Mouse (Mus musculus): ENCODE results near the gene Col4a2. TPM values are rescaled to one million over a fixed set of nuclear protein-coding genes. Genes with fewer than 3 reads are reported as not detected.

The Col4a2 gene
- polyA plus RNA-seq, 1 experiment from 2014 or later, result 33.8 TPM

DNA sequence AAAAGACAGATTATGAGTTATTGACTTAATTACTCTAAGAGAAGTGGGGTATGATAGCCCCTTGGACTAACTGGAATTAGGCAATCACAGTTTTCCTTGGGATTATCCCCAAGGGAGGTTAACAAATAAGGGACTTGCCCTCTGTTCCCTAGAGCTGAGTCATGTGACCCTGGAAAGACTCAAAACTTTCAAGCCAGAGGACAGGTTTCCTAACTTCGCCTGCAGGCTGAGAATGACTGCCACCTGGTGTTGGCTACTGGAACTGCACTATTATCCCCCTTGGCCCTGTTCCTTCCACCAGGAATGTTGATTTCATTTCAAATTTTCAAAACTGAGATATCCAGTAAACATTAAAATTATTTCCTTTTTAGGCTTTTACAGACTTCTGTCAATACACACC, 80.1 kb downstream of the Col4a2 start:
- ATAC-seq, result no peak
- 0 out of 2 replicates have a peak overlapping the region, but pooled peaks have one; percentile 34 for H3K27ac ChIP-seq (ENCODE audit: low read length)
- H3K4me2 ChIP-seq (ENCODE audit: low read length), result no peak overlapping the region
- H3K9ac ChIP-seq (ENCODE audit: low read depth, low read length), result no peak overlapping the region
- no peaks in the 10 kb centered on the region; the same call in 1 of the 2 replicates for H3K4me1 ChIP-seq (ENCODE audit: control insufficient read depth, insufficient read depth, low read length)
- H3K9me3 ChIP-seq (replicated peaks; ENCODE audit: control insufficient read depth, low read length, poor library complexity, severe bottlenecking), result no peaks in the 10 kb centered on the region
- H3K36me3 ChIP-seq (ENCODE audit: control insufficient read depth, insufficient read depth, low read length), result no peaks in the 10 kb centered on the region
- no peak overlapping the region for H3K4me3 ChIP-seq (ENCODE audit: low read depth, low read length)
- no peaks in the 10 kb centered on the region for H3K27me3 ChIP-seq (ENCODE audit: control insufficient read depth, insufficient read depth, low read depth, low read length)
- WGBS, result 9% methylated on average over 1 of the region's 1 CpGs

DNA sequence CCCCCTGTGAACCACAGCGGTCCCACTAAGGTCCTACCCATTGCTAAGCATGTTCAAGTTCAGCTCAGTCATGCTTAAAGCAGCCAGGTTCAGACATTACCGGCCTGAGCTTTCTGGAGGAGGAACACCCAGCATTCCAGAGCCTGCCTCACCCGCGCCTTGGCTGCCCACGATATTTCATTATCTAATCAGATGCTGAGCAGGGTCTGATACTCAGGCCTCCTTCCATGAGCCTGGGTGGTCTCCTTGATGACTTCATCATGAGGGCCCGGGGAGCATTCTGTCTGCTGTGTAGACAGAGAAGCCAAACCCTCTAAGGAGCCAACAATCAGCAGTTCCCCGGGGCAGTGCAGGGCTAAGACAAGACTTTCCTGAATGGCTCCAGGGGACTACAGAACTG, 80.6 kb downstream of the Col4a2 start:
- 49% methylated on average over 7 of the region's 7 CpGs for WGBS
- no peak overlapping the region for H3K4me3 ChIP-seq (ENCODE audit: low read depth, low read length)
- 0 out of 2 replicates have a peak overlapping the region, but pooled peaks have one; percentile 34 for H3K27ac ChIP-seq (ENCODE audit: low read length)
- no peaks in the 10 kb centered on the region for H3K36me3 ChIP-seq (ENCODE audit: control insufficient read depth, insufficient read depth, low read length)
- H3K4me1 ChIP-seq (ENCODE audit: control insufficient read depth, insufficient read depth, low read length), result no peaks in the 10 kb centered on the region; the same call in 1 of the 2 replicates
- no peak overlapping the region for H3K9ac ChIP-seq (ENCODE audit: low read depth, low read length)
- H3K9me3 ChIP-seq (replicated peaks; ENCODE audit: control insufficient read depth, low read length, poor library complexity, severe bottlenecking), result no peaks in the 10 kb centered on the region
- H3K27me3 ChIP-seq (ENCODE audit: control insufficient read depth, insufficient read depth, low read depth, low read length), result no peaks in the 10 kb centered on the region
- ATAC-seq, result no peak; the same call in 1 of the 2 replicates
- H3K4me2 ChIP-seq (ENCODE audit: low read length), result no peak overlapping the region

DNA sequence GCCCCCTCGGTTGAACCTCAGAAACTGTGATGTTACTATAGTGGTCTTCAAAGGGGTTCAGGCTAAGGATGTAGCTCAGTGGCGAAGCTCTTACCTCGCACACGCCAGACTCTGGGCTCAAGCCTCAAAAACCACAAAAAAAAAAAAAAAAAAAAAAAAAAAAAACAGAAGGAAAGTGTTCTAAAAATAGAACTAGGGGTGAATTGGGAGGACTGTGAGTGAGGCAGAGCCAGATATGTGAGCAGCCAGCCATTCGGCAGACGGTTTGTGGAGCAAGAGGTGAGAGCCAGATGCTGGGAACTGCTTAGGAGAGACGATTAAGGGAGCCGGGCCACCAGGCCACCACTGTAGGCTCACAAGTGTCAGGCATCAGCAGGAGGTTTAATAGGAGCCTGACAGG, 81.0 kb downstream of the Col4a2 start:
- H3K4me3 ChIP-seq (ENCODE audit: low read depth, low read length), result no peak overlapping the region
- no peak for ATAC-seq
- H3K36me3 ChIP-seq (ENCODE audit: control insufficient read depth, insufficient read depth, low read length), result no peaks in the 10 kb centered on the region
- 55% methylated on average over 8 of the region's 8 CpGs for WGBS
- H3K4me1 ChIP-seq (ENCODE audit: control insufficient read depth, insufficient read depth, low read length), result no peaks in the 10 kb centered on the region; the same call in 1 of the 2 replicates
- no peak overlapping the region for H3K4me2 ChIP-seq (ENCODE audit: low read length)
- no peak overlapping the region for H3K9ac ChIP-seq (ENCODE audit: low read depth, low read length)
- no peak overlapping the region for H3K27ac ChIP-seq (ENCODE audit: low read length)
- no peaks in the 10 kb centered on the region for H3K9me3 ChIP-seq (replicated peaks; ENCODE audit: control insufficient read depth, low read length, poor library complexity, severe bottlenecking)
- H3K27me3 ChIP-seq (ENCODE audit: control insufficient read depth, insufficient read depth, low read depth, low read length), result no peaks in the 10 kb centered on the region

DNA sequence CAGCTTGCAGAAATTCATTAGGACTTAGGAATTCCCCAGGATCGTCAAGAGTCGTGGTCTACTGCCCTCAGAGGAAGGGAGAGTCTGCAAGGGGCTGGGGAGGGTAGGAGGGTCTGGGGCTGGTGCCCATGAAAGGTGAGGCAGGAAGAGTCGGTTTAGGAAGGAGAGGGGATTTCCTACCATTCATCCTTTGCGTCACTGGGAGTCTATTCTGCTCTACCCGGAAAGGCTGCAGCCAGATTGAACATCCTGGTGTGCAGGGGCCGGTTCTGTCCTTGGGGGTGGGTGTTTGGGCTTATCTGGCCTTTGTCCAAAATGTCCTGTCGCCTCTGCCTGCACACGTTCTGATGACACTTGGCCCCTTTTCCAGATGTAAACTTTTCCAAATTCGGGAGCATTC, 82.2 kb downstream of the Col4a2 start:
- Histone ChIP-seq H3K9ac (ENCODE audit: low read depth, low read length) (no peak overlapping the region), H3K4me3 (ENCODE audit: low read depth, low read length) (no peak overlapping the region), H3K27ac (ENCODE audit: low read length) (no peak overlapping the region), H3K27me3 (ENCODE audit: control insufficient read depth, insufficient read depth, low read depth, low read length) (no peaks in the 10 kb centered on the region), H3K4me1 (ENCODE audit: control insufficient read depth, insufficient read depth, low read length) (no peaks in the 10 kb centered on the region; the same call in 1 of the 2 replicates), H3K9me3 (replicated peaks; ENCODE audit: control insufficient read depth, low read length, poor library complexity, severe bottlenecking) (no peaks in the 10 kb centered on the region), H3K4me2 (ENCODE audit: low read length) (no peak overlapping the region), H3K36me3 (ENCODE audit: control insufficient read depth, insufficient read depth, low read length) (no peaks in the 10 kb centered on the region)
- no peak for ATAC-seq
- 62% methylated on average over 9 of the region's 9 CpGs for WGBS

DNA sequence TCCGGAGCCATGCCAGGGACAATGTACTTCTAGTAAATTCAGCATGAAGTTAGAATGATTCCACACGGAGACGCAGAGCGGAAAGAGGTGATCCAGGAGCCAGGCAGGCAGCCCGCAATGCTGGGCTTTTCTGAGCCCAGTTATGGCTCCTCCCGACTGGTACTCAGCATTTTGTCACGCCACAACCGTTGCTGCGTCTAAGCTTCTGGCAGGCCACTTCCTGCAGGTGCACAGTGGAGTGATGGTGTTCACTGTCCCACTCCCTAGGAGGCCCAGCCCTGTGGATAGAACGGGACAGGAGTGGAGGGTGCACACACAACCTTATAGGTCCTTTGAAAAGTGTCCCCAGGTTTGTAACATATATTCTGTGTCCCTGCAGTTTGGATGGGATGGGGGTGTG, 83.0 kb downstream of the Col4a2 start:
- Histone ChIP-seq H3K36me3 (ENCODE audit: control insufficient read depth, insufficient read depth, low read length) (no peaks in the 10 kb centered on the region), H3K9ac (ENCODE audit: low read depth, low read length) (no peak overlapping the region), H3K4me3 (ENCODE audit: low read depth, low read length) (no peak overlapping the region), H3K27ac (ENCODE audit: low read length) (no peak overlapping the region), H3K9me3 (replicated peaks; ENCODE audit: control insufficient read depth, low read length, poor library complexity, severe bottlenecking) (no peaks in the 10 kb centered on the region), H3K4me2 (ENCODE audit: low read length) (no peak overlapping the region), H3K4me1 (ENCODE audit: control insufficient read depth, insufficient read depth, low read length) (no peaks in the 10 kb centered on the region; the same call in 1 of the 2 replicates), H3K27me3 (ENCODE audit: control insufficient read depth, insufficient read depth, low read depth, low read length) (no peaks in the 10 kb centered on the region)
- WGBS, result 84% methylated on average over 10 of the region's 10 CpGs
- ATAC-seq, result no peak

DNA sequence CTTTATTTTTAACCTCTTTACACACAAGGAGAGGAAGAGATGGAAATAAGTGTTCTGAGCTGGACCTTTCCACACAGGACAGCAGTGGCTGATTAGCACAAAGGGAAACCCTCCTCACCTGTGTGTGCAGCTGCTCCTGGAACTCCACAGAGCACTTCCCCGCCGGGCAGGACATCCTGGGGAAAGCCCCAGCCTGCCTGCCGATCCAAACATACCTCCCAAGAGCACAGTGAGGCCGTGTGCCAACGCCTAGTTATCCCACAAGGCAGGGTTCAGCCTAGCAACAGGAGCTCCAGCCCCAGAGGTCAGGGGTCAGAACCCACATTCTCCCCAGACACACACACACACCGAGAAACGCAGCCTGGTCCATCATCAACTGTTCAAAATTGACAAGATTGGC, 83.5 kb downstream of the Col4a2 start:
- Histone ChIP-seq H3K9me3 (replicated peaks; ENCODE audit: control insufficient read depth, low read length, poor library complexity, severe bottlenecking) (no peaks in the 10 kb centered on the region), H3K9ac (ENCODE audit: low read depth, low read length) (no peak overlapping the region), H3K4me2 (ENCODE audit: low read length) (no peak overlapping the region), H3K4me1 (ENCODE audit: control insufficient read depth, insufficient read depth, low read length) (no peaks in the 10 kb centered on the region; the same call in 1 of the 2 replicates), H3K27me3 (ENCODE audit: control insufficient read depth, insufficient read depth, low read depth, low read length) (no peaks in the 10 kb centered on the region), H3K27ac (ENCODE audit: low read length) (no peak overlapping the region), H3K36me3 (ENCODE audit: control insufficient read depth, insufficient read depth, low read length) (no peaks in the 10 kb centered on the region), H3K4me3 (ENCODE audit: low read depth, low read length) (no peak overlapping the region)
- ATAC-seq, result no peak
- WGBS, result 71% methylated on average over 7 of the region's 7 CpGs

DNA sequence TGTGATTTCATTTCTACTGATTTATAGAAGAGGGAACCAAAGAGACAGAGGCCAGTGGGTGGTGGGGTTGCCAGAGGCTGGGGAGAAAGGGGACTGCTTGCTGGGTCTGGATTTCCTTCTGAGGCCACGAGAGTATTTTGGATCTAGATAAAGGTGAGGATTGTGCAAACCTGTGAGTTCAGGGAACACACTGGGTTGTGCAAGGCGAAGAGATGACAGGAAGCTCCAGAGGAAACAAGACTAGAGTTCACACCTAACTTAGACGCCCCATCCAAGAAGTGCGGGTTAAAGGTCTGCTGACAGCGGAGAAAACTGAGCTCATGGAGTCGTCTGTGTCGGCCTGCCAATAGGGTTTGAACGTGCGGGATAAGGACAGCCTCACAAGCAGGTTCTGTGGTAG, 84.5 kb downstream of the Col4a2 start:
- Histone ChIP-seq H3K4me3 (ENCODE audit: low read depth, low read length) (no peak overlapping the region), H3K4me2 (ENCODE audit: low read length) (no peak overlapping the region), H3K36me3 (ENCODE audit: control insufficient read depth, insufficient read depth, low read length) (no peaks in the 10 kb centered on the region), H3K27ac (ENCODE audit: low read length) (no peak overlapping the region), H3K4me1 (ENCODE audit: control insufficient read depth, insufficient read depth, low read length) (no peaks in the 10 kb centered on the region; the same call in 1 of the 2 replicates), H3K9me3 (replicated peaks; ENCODE audit: control insufficient read depth, low read length, poor library complexity, severe bottlenecking) (no peaks in the 10 kb centered on the region), H3K27me3 (ENCODE audit: control insufficient read depth, insufficient read depth, low read depth, low read length) (no peaks in the 10 kb centered on the region), H3K9ac (ENCODE audit: low read depth, low read length) (no peak overlapping the region)
- no peak for ATAC-seq
- WGBS, result 88% methylated on average over 9 of the region's 9 CpGs

DNA sequence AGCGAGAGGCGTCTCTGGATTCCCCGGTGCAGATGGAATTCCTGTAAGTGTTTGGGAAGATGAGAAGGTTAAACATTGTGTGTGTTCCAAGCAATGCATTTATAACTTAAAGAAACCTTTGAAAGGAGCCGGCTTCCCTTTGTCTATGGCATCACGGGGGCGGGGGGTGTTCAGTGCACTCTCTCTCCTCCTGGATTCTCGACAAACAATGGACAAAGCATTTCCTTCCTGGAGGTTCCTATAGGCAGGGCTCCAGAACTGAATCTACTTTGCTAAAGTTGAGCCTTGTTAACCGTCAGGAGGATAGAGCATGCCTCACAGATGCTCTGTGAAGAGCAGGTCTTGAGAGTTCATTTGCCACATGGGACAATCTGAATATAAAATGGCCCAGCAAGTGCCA, 87.1 kb downstream of the Col4a2 start:
- ATAC-seq, result no peak
- Histone ChIP-seq H3K27ac (ENCODE audit: low read length) (no peak overlapping the region), H3K9me3 (replicated peaks; ENCODE audit: control insufficient read depth, low read length, poor library complexity, severe bottlenecking) (no peaks in the 10 kb centered on the region), H3K36me3 (ENCODE audit: control insufficient read depth, insufficient read depth, low read length) (no peaks in the 10 kb centered on the region), H3K27me3 (ENCODE audit: control insufficient read depth, insufficient read depth, low read depth, low read length) (no peaks in the 10 kb centered on the region), H3K4me1 (ENCODE audit: control insufficient read depth, insufficient read depth, low read length) (no peaks in the 10 kb centered on the region), H3K9ac (ENCODE audit: low read depth, low read length) (no peak overlapping the region), H3K4me3 (ENCODE audit: low read depth, low read length) (no peak overlapping the region), H3K4me2 (ENCODE audit: low read length) (no peak overlapping the region)
- WGBS, result 27% methylated on average over 8 of the region's 8 CpGs

DNA sequence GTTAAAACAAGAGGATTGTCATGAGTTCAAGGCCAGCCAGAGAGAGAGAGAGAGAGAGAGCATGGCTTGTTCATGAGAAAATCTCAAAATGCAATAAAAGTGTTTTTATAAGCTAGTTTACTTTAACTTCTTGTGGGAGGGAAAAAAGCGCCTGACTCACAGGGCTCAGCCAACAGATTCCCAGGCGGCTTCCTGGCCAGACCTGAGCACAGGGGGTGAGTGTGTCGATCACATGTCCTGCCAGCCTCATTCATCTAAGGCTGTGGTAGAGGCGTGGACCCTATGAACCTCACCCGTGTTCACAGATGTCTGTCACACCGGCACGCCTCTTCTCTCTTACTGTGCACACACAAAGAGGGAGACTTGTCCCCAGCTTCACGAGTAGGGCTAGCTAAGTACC, 87.6 kb downstream of the Col4a2 start:
- Histone ChIP-seq H3K36me3 (ENCODE audit: control insufficient read depth, insufficient read depth, low read length) (no peaks in the 10 kb centered on the region), H3K9me3 (replicated peaks; ENCODE audit: control insufficient read depth, low read length, poor library complexity, severe bottlenecking) (no peaks in the 10 kb centered on the region), H3K4me1 (ENCODE audit: control insufficient read depth, insufficient read depth, low read length) (no peaks in the 10 kb centered on the region), H3K27ac (ENCODE audit: low read length) (no peak overlapping the region), H3K4me2 (ENCODE audit: low read length) (no peak overlapping the region), H3K4me3 (ENCODE audit: low read depth, low read length) (no peak overlapping the region), H3K27me3 (ENCODE audit: control insufficient read depth, insufficient read depth, low read depth, low read length) (no peaks in the 10 kb centered on the region), H3K9ac (ENCODE audit: low read depth, low read length) (no peak overlapping the region)
- no peak for ATAC-seq
- WGBS, result 81% methylated on average over 8 of the region's 8 CpGs

Measured in midbrain, embryonic 16.5 days (tissue).